Mouse (Mus musculus) cerebellum, adult 9-11 months (tissue): ENCODE data around the gene Cxcl13.
"Not testable (repeated sequence)": the region's sequence is repeated elsewhere in the genome, so short reads cannot be mapped to it uniquely, and the experiment has no call there.

Experiments used
- DNase-seq: peaks from one replicate; pipeline ENCODE4 v3.0.0; 2022

Gene Cxcl13

DNA sequence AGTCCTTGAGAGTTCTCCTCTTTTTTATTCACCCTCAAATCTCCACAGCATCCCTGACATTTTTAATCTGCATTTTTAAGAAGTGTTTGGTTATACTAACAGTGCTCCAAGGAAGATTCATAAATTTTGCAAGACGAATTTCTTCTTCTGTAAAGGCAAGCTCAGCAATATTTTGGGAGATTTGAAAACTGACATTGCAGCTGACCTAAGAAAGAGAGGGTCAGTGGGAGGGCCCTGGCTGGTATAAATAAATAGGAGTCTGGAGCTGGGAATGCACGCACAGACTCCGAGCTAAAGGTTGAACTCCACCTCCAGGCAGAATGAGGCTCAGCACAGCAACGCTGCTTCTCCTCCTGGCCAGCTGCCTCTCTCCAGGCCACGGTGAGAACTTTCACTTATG, at the start of gene Cxcl13:
Gene Cxcl13, plus strand, starts transcription at position 301 of the 400 bp plus-strand sequence.
- DNase-seq: no peak

DNA sequence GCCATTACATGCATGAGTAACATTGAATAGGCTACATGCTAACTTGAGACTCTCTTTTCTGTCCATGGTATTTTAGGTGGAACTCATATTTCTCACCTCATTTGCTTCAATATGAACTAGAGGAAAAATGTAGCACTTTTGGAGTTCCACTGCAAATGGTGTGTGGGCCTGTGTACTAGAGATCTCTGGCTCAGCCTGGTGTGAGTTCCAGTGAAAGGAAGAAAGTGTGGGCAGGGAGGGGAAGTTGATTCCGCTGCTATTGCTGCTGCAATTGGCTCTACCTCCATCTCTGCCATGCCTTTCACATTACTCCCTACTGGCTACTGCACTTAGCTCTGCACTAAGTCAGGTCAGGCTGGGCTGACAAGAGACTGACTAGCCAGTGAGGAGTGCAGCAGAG, 45.7 kb upstream of the Cxcl13 start:
- DNase-seq: no peak

DNA sequence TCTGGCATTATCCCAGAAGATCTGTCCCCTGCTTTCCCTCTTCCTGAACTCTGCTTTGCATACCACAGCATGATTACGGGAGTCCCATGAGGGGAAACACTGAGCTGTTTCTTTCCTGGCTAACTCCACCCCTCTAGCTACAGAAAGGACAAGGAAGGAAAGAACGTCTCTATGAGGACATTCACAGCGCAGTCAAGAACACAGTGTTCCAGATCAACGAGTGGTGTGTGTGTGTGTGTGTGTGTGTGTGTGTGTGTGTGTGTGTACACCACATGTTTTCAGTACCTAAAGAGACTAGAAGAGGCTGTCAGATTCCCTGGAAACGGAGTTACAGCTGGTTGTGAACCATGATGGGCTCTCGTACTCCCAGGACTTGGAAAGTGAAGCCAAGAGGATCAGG, 38.3 kb upstream of the Cxcl13 start:
- DNase-seq: no peak

DNA sequence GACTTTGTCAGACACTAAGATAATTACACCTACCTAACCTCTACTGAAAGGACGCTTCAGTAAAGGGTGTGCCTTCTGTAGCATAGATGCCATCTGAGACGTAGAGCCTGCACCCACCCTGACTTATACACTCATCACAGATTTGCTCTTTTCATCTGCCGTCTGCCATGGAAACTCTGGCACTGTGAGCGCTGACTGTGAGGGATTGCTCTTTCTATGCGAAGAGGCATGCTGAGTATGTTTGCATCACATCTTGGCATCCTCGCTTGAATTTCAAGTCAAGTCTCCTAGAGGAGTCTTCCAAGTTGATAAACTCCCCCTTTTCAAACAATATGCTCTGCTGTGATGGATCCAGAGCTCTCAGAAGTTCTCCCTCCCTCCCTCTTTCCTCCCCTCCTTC, 32.7 kb upstream of the Cxcl13 start:
- no peak for DNase-seq

DNA sequence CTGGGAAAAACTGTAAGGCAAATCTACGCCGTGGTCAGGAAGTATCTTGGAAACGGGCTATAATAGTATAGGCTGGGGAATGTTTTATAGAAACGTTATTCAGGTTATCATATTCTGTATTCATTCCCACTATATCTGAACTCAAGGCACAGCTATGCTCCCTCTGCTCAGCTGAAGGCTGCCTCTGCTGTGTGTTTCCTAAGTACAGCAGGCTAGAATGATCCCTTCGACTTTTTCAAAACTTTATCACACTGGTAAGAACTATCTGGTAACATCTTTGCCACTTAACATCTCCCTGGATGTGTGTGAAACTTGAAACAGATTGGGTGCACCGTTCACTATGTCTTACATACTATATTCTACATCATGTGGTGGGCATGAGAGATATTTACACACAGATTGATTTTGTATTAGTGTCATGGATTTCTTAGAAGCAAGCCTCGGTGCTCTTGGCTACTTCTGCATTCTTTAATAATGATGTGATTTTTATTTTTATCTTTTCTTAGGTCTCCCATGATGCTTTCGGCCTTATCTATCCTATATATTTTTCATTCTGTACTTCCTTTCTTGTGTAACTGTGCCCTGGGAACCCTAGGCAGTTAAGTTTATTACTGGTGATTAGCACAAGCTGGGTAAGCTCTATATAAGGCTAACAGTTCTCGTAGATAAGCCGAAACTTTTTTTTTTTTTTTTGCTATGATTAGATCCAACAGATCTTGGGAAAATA, 31.4 kb upstream of the Cxcl13 start:
- DNase-seq: no peak

DNA sequence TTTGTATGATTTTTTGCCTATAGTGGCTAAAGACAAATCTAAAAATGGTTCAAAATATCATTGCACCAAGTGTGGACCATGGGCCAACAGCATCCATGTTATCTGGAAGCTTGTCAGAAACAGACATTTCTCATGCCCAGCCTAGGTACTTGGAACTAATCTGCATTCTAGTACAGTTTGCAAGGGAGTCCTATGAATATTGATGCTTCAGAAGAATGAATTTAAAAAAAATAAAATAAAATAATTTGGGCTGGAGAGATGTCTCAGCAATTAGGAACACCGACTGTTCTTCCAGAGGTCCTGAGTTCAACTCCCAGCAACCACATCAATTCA, 30.9 kb upstream of the Cxcl13 start:
- DNase-seq: no peak

DNA sequence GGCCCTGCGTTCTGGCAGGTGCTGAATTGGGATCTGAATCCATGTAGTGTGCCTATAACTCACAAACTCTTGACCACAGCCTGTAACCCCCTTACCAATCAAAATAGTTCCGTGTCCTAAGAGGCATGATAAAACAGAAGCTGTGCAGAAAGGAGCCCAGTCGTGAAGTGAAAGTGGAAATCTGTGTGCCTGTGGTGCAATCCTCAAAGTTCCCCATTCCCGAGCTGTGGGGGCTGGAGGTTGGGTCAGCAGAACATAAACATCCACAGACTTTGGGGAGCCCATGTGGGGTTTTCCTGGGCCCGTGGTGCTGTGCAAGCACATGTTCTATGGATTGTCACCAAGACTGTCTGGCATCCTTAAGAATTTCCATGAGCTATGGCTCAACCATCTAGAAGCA, 21.7 kb upstream of the Cxcl13 start:
- no peak for DNase-seq

DNA sequence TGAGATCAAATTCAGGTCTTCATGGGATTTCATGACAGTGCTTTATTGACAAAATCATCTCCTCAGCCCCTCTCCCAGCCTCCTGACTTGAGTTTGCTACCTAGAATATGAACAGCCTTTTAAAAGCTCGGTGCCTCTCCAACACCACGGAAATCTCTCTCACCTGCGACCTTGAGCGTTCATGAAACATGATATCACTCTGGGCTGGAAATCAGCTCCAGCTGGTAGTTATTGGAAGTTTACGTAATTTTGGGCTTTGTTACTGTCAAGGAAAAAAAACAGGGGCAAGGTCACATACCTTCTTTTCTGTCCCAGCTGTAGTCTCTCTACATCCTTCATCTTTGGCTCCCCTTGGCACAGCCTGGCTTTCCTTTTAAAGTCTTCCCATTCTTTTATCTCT, 20.7 kb upstream of the Cxcl13 start:
- no peak for DNase-seq

DNA sequence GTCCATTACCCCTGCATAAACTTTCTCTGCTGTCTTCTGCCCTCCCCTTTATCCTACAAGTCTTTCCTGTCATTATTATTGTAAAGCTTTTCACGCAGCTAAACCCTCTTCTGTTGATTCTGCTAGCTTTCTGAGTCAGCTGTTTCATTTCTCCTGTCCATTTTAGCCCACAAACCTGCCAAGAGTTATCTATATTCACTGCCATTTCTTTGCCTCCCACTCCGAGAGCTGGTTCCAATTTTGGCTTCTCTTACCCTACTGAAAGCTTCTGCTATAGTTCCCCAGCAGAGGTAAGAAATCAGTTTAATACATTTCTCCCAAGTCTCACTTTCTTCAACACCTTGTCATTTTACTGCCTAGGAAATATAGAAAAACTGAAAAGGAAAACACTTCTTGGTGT, 19.6 kb upstream of the Cxcl13 start:
- DNase-seq: no peak

DNA sequence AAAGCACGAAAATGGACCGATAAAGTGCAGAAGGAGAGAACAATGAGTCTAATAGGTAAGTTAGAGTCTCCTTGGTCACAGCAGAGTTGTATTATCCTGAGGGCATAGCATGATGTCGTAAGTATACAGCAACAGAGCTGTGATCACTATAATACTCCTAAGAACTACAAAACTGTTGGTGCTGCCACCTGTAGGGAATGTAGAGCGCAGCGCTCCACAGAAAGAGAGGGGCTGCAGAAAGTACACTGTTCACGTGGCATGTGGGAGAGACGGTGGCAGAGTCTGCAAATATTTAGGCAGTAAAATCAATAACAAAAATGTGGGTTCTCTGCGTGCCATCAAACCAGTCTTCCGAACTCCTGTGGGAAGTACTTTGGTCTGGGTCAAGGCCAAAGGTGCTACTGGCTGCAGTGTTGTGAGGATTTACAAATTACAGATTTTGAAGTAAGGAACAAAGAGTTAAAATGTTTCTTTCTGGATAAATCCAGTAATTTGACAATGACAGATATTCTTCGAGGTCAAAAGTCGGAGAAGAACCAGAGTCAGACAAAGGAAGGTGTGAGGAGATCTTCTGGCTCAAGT, 18.6 kb upstream of the Cxcl13 start:
- no peak for DNase-seq

DNA sequence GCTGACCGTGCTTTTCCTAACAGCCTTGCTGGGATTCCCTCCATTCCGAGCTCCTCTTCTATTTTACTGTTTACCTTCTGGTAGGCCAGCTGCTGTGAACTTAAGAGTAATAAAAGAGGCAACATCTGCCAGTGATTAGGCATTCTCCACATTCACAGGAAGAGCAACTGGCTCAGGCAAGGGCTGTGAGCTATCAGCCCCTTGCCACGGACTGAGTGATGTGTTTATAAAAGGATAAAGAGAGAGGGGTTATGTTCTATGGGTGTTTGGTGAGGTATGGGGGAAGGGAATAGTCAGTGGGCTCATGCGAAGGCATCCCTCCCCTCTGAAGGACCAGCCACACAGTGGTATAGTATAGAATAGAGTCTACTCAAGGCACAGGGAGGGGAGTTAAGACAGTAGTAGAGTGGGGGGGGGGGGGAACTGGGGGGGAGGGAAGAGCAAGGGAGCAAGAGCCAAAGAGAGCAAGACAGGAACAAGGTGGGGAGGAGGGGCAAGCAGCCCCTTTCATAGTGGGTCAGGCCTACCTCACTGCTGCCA, 16.0 kb upstream of the Cxcl13 start:
- no peak for DNase-seq

DNA sequence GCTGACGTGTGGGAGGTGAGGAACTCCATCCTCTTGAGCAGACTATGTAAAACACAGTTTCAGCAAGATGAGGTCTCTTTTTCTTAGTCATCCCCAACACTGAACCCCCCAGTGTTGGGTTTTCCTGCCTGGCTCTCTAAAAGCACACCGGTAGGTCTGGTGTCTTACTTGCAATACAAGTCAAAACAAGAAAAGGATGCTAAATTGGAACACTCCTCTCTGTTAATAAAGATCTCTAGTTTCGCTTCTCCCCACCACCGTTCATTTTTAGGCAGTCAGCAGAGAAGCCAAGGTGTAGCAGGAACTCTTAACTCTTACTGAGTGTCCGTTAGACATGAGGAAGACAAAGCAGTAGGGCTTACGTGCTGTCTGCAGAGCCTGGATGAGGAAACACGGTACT, 15.2 kb upstream of the Cxcl13 start:
- no peak for DNase-seq

DNA sequence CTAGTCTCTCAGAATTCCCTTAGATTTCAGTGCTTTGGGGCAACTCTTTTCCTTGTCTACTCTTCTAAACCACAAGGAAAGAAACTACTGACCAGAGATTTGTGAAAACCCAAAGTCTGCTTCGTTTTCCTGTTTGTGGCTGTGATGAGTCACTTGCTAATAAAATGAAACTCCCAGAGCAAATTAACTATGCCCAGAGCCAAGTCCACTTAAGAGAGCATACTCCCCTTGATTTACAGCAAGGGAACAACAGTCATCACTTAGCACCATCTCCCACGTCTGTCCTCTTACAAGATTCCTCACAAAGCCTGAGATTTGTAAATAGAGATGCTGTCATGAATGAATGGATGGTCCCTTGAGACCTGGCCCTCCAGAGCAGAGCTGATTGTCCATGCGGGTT, 11.6 kb upstream of the Cxcl13 start:
- no peak for DNase-seq

DNA sequence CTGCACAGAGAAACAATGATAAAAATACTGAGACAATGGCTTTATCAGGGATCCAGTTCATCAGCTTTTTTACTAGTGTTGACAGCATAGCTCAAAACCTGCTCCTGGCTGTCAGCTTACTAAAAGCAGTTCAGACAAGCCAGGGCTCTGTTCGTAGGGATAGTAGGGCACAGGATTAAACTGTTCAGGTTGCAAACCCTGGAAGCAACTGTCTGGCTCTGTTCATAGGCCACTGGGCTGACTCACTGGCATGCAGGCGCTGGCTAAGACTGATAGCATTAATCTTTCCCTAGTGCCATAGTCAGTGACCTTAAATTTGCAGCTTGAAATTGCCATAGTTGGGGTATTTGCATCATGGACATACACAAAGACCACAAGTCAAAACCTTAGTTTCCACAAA, 10.4 kb upstream of the Cxcl13 start:
- no peak for DNase-seq

DNA sequence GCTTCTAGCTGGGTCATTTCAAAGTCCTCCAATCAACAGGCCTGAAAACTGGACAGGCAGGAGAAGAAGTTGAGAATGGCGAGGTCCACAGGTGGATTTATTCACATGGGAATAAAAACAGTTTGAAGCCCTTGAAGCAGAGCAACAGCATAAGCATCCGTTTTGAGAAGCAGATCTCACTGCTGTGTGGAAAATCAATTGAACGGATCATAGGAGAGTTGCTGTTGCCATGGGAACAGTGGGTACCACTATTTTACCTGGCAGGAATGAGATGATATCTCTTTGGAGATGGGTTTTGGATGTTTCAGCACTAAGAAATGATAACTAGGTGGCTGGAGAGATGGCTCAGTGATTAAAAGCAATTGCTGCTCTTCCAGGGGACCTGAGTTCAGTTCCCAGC, 8.1 kb upstream of the Cxcl13 start:
- no peak for DNase-seq

DNA sequence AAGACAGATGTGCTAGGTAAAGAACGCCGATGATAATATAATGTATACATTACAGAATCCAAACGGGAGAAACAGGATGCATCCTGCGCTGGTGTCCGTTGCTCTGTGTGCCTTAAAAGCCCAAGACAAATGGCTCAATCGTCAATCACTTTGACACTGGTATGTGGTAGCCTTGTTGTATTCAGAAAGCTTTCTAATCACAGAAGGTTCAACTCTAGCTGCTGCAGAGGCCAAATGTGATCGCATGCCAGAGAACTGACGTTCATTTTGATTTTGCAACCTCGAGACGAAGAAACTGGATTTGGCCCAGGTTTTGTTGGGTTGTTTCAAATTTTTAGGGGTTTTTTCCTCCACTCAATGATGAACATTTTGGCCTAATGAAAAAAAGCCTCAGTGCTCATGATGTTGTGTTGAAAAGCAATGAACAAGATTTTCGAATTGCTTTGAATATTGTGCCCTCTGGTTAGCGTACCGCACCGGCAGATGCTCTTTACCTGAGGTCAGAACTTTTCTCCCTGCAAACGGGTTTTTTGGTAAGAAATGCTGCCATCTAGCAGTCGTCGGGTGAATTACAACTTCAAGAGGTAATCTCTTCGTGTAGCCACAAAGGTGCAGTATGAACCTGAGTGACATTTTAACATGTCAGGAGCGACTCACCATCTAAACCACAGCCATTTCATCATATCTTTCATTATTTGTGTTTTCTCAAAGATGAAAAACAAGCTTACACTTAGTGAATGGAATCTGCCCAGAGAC, 6.6 kb upstream of the Cxcl13 start:
- peak; percentile 6 for DNase-seq

DNA sequence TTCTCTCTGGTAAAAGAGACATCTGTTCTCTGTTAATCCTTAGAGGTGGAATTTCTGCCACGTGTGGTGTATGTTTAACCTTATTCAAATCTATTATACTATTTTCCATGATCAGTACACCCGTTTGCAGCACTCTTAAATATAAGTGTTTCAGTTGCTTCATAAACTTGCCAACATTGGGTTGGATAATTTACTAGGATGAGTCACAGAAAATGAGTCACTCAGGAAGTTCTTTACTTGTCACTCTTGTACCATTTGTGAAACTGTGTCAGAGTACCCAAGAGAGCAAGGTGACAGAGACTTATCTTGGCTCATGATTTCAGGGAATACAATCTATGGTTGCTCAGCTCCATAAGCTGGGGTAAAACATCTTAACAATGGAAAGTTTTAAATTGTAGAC, 8.2 kb downstream of the Cxcl13 start:
- DNase-seq: no peak

DNA sequence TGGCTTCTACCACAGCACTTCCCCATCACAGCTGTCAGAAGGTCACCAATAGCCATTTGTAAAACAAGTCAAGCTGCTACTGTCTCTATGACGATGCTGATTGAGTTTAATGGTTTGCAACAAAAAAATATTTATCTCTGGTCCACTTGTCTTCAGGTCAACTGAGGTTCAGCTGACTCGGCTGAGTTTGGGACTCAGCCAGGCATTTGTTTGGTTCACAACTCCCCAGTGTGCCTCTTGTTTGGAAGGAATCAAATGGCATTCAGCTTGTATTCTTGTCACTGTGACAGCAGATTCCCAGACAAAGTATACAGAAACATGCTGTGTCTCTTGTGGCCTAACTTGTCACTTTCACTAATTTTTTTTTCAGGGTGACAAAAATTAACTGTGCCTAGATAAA, 9.9 kb downstream of the Cxcl13 start:
- no peak for DNase-seq

DNA sequence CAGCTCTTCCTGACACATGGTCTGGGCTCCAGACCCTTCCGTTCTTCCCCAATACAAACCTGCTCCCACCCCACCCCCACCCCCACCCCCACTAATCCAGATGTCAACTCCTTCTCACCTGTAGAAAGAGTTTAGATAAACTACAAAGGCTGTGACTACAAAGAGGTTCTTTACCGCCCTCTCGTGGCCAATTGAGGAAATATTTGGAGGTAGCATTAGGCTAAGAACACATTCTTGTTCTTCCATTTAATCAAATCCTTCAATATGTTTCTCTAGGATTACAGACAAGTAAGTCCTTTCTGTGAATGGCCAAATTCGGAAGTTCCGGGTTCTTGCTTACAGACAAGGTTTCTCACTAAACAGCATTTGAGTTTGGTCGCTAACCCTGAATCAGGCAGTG, 14.1 kb downstream of the Cxcl13 start:
- DNase-seq: peak; percentile 4

DNA sequence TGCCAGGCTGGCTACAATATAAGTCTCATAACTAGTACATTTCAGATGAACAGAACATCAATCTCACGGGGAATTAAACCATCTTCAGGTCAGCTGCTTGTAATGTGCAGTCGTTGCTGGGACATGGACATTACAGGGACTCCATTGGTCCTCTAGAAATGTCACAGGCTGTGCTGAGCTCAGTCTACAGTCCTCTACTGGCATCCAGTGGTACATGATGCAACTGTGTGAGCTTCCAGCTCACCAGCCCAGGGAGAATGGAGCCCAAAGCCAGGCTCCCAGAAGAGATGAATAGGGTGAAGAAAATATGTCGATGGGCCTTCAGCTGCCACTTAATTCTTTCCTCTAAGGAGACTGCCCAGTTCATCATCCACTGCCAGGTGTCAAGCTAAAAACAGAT, 15.5 kb downstream of the Cxcl13 start:
- DNase-seq: no peak

DNA sequence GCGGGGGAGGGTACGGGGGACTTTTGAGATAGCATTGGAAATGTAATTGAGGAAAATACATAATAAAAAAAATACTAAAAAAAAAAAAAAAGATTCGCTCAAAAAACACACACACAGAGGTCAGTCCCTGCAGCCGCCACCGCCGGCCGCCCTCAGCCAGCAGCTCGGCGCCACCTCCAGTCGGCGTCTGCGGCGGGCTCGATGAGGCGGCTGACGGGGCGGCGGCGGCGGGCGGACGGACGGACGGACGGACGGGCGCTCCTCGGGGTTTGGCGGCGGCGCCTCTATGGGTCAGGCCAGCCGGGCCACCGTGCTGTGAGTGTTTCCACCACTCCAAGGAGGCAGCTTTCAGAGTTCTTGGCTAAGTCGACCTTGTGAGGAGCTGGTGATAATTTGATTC, 17.1 kb downstream of the Cxcl13 start:
- not testable (repeated sequence) for DNase-seq

DNA sequence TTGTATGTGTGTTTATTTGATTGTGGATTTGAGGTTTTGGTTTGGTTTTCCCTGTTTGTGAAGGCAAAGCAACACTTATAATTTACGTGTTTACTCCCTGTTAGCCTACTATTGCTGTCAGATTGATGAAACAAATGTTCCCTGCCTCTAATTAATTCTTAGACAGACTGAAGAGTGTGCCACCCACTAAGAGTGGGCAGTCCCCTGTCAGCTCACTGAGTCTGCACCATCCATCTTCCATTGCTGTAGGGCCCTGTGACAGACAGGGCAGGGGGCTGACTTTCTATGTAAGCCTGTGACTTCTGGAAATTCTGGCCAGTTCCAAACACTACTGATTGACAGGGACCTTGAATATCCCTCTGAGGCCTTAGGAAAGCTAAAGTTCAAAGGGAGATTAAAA, 19.5 kb downstream of the Cxcl13 start:
- DNase-seq: no peak

DNA sequence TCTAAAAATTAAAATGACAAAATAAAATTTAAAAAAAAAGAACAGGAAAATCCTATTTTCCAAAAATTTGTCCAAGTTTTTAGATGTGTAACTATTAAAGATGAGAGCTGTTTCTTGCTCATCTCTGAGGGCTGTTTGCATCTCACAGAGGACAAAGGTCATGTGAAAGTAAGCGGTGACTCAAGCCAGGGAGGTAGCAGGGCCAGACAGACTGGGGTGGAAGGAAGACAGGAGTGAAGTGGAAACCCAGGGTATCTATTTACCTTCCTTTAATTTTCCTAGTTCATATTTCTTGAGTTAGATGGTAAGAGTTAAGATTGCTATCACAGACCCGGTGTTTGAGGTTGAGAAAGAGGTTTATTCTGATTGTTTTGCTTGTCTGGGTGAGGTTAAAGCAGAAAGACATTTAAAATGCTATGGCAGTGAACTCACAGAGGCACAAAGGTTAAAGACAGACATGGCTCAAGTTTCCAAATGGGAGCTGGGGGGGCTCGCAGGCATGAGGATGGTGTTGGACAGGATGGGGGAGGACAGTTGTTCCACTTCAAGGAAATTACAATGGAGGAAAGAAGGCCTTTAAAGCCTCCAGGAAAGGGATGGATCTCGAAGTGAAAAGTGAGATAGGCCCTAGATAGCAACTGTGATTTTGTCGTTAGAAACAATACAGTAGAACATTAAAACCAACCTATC, 27.2 kb downstream of the Cxcl13 start:
- no peak for DNase-seq
